Comparison of ENCODE assay signal across 7 mouse cellular contexts in genomic region chr10:19167641-19168271, GRCm38 (mm10).
A peak's percentile ranks its signal among the peaks of the same experiment; 100 is the strongest.
DNase-seq lines count a peak whose midpoint lies in the region; ATAC-seq and TF ChIP-seq lines count a peak whose summit lies in the region.

No protein-coding gene starts in this region.

- H3K9me3 ChIP-seq in CH12.LX (replicated peaks; ENCODE audit: low read length): no peaks in the 10 kb centered on the region
- H3K9me3 ChIP-seq in lung, postnatal 0 days (ENCODE audit: low read length): no peaks in the 10 kb centered on the region
- no peaks in the 10 kb centered on the region for H3K9me3 ChIP-seq in stomach, embryonic 15.5 days

- peak overlapping the region in 2 of 3 experiments; percentile 2 to 20 for H3K4me3 ChIP-seq in CH12.LX (replicated peaks in 1 of 3; ENCODE audit: low read depth in 2 of 3, low read length in 2 of 3, poor library complexity in 1 of 3)
- H3K4me3 ChIP-seq in lung, postnatal 0 days (ENCODE audit: low read depth, low read length): no peak overlapping the region
- no peak overlapping the region for H3K4me3 ChIP-seq in stomach, embryonic 15.5 days (replicated peaks)

- no peaks in the 10 kb centered on the region for H3K79me2 ChIP-seq in CH12.LX (replicated peaks; ENCODE audit: control insufficient read depth, extremely low read depth, insufficient read depth, poor library complexity, severe bottlenecking)

- dilution Hi-C loops in CH12.LX (cut with MboI; ENCODE audit: extremely low pct_ligation_motif_present, extremely low pct_unique_long_range_greater_than_20kb, low sequenced_read_pairs): no loop called here

- TF ChIP-seq EP300 in CH12.LX (IDR thresholded peaks at IDR 0.05; ENCODE audit: low read length): no peak
- TF ChIP-seq EP300 in lung, postnatal 0 days (IDR thresholded peaks at IDR 0.05): 0 out of 2 replicates have a peak, but pooled peaks have one; percentile 48

- H3K9ac ChIP-seq in CH12.LX (ENCODE audit: insufficient read depth, low read depth): no peak overlapping the region
- no peak overlapping the region for H3K9ac ChIP-seq in lung, postnatal 0 days (replicated peaks; ENCODE audit: low read depth)
- H3K9ac ChIP-seq in stomach, embryonic 15.5 days: no peak overlapping the region

- H3K27ac ChIP-seq in CH12.LX (ENCODE audit: insufficient read depth, low read depth): no peak overlapping the region
- H3K27ac ChIP-seq in lung, postnatal 0 days (ENCODE audit: low read length): peak overlapping the region; percentile 39
- H3K27ac ChIP-seq in stomach, embryonic 15.5 days: 0 out of 2 replicates have a peak overlapping the region, but pooled peaks have one; percentile 8

- TF ChIP-seq RAD21 in CH12.LX (IDR thresholded peaks at IDR 0.05; ENCODE audit: low read depth, low read length): no peak

- in situ Hi-C loops in CH12.LX (cut with MboI; ENCODE audit: low pct_ligation_motif_present, low pct_unique_long_range_greater_than_20kb, low sequenced_read_pairs): no loop called here

- TF ChIP-seq CTCF in CH12.LX (conservative IDR thresholded peaks at IDR 0.05 in 1 of 2, IDR thresholded peaks at IDR 0.05 in 1 of 2; ENCODE audit: low read depth in 2 of 2, low read length in 2 of 2): no peak
- TF ChIP-seq CTCF in lung, postnatal 0 days (IDR thresholded peaks at IDR 0.05): no peak

- no peaks in the 10 kb centered on the region for H3K36me3 ChIP-seq in CH12.LX (replicated peaks in 1 of 2; ENCODE audit: control insufficient read depth in 1 of 2, insufficient read depth in 1 of 2, low read length in 1 of 2)
- H3K36me3 ChIP-seq in lung, postnatal 0 days (ENCODE audit: insufficient read depth, low read length): no peaks in the 10 kb centered on the region
- H3K36me3 ChIP-seq in stomach, embryonic 15.5 days: no peaks in the 10 kb centered on the region

- no peaks in the 10 kb centered on the region for H3K27me3 ChIP-seq in CH12.LX (replicated peaks)
- H3K27me3 ChIP-seq in lung, postnatal 0 days (replicated peaks; ENCODE audit: insufficient read depth, low read length): no peaks in the 10 kb centered on the region
- H3K27me3 ChIP-seq in stomach, embryonic 15.5 days (replicated peaks): no peaks in the 10 kb centered on the region

- peak; percentile 35 for DNase-seq in CH12.LX (ENCODE audit: extremely low read depth)
- DNase-seq in heart, postnatal 14 days: peak; percentile 15 to 17
- DNase-seq in lung, postnatal 0 days (ENCODE audit: low spot score): peak; percentile 93
- no peak for DNase-seq in layer of hippocampus, adult 11-12 months (ENCODE audit: low spot score)
- no peak for DNase-seq in cerebellum, adult 9-10 months

- 25% methylated on average over 8 of the region's 8 CpGs for WGBS in lung, postnatal 0 days
- WGBS in stomach, embryonic 15.5 days: 30% methylated on average over 8 of the region's 8 CpGs

- peak overlapping the region; percentile 72 for H3K4me2 ChIP-seq in CH12.LX (ENCODE audit: insufficient read depth, low read depth, poor library complexity, severe bottlenecking)
- H3K4me2 ChIP-seq in lung, postnatal 0 days (replicated peaks; ENCODE audit: low read depth, low read length): 0 out of 2 replicates have a peak overlapping the region, but pooled peaks have one; percentile 5
- peak overlapping the region; percentile 13; the same call in 1 of the 2 replicates for H3K4me2 ChIP-seq in stomach, embryonic 15.5 days

- intact Hi-C loops in heart, postnatal 14 days (cut with DNase I): no loop called here

- peak; percentile 82 for ATAC-seq in common myeloid progenitor, adult 5-6 weeks (replicated peaks; ENCODE audit: low read depth, poor library complexity, severe bottlenecking)
- ATAC-seq in lung, postnatal 0 days: peak; percentile 96
- peak; percentile 63 for ATAC-seq in stomach, embryonic 15.5 days (ENCODE audit: insufficient read depth, low FRiP score, low read depth)

- TF ChIP-seq POLR2A in CH12.LX (IDR thresholded peaks at IDR 0.05; ENCODE audit: low read depth, low read length): no peak

- H3K4me1 ChIP-seq in CH12.LX (ENCODE audit: control insufficient read depth in 1 of 2, insufficient read depth in 2 of 2): peaks cover 6 to 29% of the 10 kb centered on the region in 2 experiments
- peaks cover 4% of the 10 kb centered on the region; the same call in 1 of the 2 replicates for H3K4me1 ChIP-seq in lung, postnatal 0 days (ENCODE audit: insufficient read depth, low read depth, low read length)
- no peaks in the 10 kb centered on the region for H3K4me1 ChIP-seq in stomach, embryonic 15.5 days

TF ChIP-seq in CH12.LX, 34 proteins besides CTCF, POLR2A, EP300 and RAD21:
- no peak for TF ChIP-seq SMC3 (IDR thresholded peaks at IDR 0.05; ENCODE audit: low read depth, low read length)
- no peak for TF ChIP-seq UBTF (IDR thresholded peaks at IDR 0.05; ENCODE audit: low read depth, low read length)
- TF ChIP-seq RCOR1 (conservative IDR thresholded peaks at IDR 0.05; ENCODE audit: low read depth, low read length): no peak
- TF ChIP-seq NELFE (IDR thresholded peaks at IDR 0.05; ENCODE audit: low read depth, low read length): no peak
- peak; percentile 60; the same call in 1 of the 2 replicates for TF ChIP-seq ETS1 (conservative IDR thresholded peaks at IDR 0.05; ENCODE audit: low read depth, low read length)
- TF ChIP-seq MXI1 (IDR thresholded peaks at IDR 0.05; ENCODE audit: low read depth, low read length): no peak
- no peak for TF ChIP-seq POLR2AphosphoS2 (IDR thresholded peaks at IDR 0.05; ENCODE audit: low read depth, low read length)
- TF ChIP-seq ZC3H11A (IDR thresholded peaks at IDR 0.05; ENCODE audit: low read depth, low read length): no peak
- no peak for TF ChIP-seq MEF2A (IDR thresholded peaks at IDR 0.05; ENCODE audit: borderline replicate concordance, low read depth, low read length)
- no peak for TF ChIP-seq JUND (conservative IDR thresholded peaks at IDR 0.05; ENCODE audit: low read depth, low read length)
- no peak for TF ChIP-seq USF2 (conservative IDR thresholded peaks at IDR 0.05; ENCODE audit: low read depth, low read length)
- no peak for TF ChIP-seq HCFC1 (IDR thresholded peaks at IDR 0.05; ENCODE audit: low read depth, low read length)
- TF ChIP-seq ZKSCAN1 (IDR thresholded peaks at IDR 0.05; ENCODE audit: borderline replicate concordance, low read depth, low read length): no peak
- TF ChIP-seq NRF1 (IDR thresholded peaks at IDR 0.05; ENCODE audit: low read depth, low read length): no peak
- no peak for TF ChIP-seq E2F4 (IDR thresholded peaks at IDR 0.05; ENCODE audit: insufficient replicate concordance, low read depth, low read length)
- TF ChIP-seq JUN (IDR thresholded peaks at IDR 0.05; ENCODE audit: insufficient read depth, low read depth, low read length): no peak
- TF ChIP-seq SIN3A (IDR thresholded peaks at IDR 0.05; ENCODE audit: low read length): peak; percentile 24; the same call in 1 of the 2 replicates
- TF ChIP-seq PAX5 (IDR thresholded peaks at IDR 0.05; ENCODE audit: low read length): no peak
- no peak for TF ChIP-seq ZNF384 (IDR thresholded peaks at IDR 0.05; ENCODE audit: low read depth, low read length)
- TF ChIP-seq CHD1 (IDR thresholded peaks at IDR 0.05; ENCODE audit: low read depth, low read length): no peak
- TF ChIP-seq MYC (IDR thresholded peaks at IDR 0.05; ENCODE audit: low read depth, low read length): no peak
- no peak for TF ChIP-seq CHD2 (IDR thresholded peaks at IDR 0.05; ENCODE audit: low read length)
- TF ChIP-seq IRF4 (IDR thresholded peaks at IDR 0.05; ENCODE audit: low read depth, low read length): peak; percentile 63; the same call in 1 of the 2 replicates
- peak; percentile 21; the same call in 1 of the 2 replicates for TF ChIP-seq BHLHE40 (IDR thresholded peaks at IDR 0.05; ENCODE audit: low read depth, low read length)
- no peak for TF ChIP-seq TBP (conservative IDR thresholded peaks at IDR 0.05; ENCODE audit: low read depth, low read length)
- no peak for TF ChIP-seq KAT2A (IDR thresholded peaks at IDR 0.05; ENCODE audit: insufficient replicate concordance, low read length)
- no peak for TF ChIP-seq ELF1 (IDR thresholded peaks at IDR 0.05; ENCODE audit: low read depth, low read length)
- TF ChIP-seq MAZ (IDR thresholded peaks at IDR 0.05; ENCODE audit: low read depth, low read length): no peak
- TF ChIP-seq GABPA (IDR thresholded peaks at IDR 0.05; ENCODE audit: insufficient replicate concordance, low read depth, low read length): no peak
- peak; percentile 30; the same call in 1 of the 2 replicates for TF ChIP-seq TCF12 (IDR thresholded peaks at IDR 0.05; ENCODE audit: low read depth, low read length)
- TF ChIP-seq ZMIZ1 (IDR thresholded peaks at IDR 0.05; ENCODE audit: low read depth, low read length): no peak
- no peak for TF ChIP-seq MAFK (IDR thresholded peaks at IDR 0.05; ENCODE audit: insufficient replicate concordance, low read length)
- TF ChIP-seq MAX (IDR thresholded peaks at IDR 0.05; ENCODE audit: low read length): no peak
- no peak for TF ChIP-seq USF1 (IDR thresholded peaks at IDR 0.05; ENCODE audit: low read depth, low read length)

Comparison
In these comparisons a context has a peak if more than half of its experiments do, and no peak if none do; other contexts are left out.
1. DNase-seq: peak in CH12.LX (single experiment), heart, postnatal 14 days (2 of 2) and lung, postnatal 0 days (single experiment); none in layer of hippocampus, adult 11-12 months (single experiment) and cerebellum, adult 9-10 months (single experiment).
2. H3K4me2 ChIP-seq: peak in every context shown above with its lines; median percentile 72 in CH12.LX; 13 in stomach, embryonic 15.5 days; 5 in lung, postnatal 0 days.
3. H3K4me3 ChIP-seq: peak in CH12.LX (2 of 3); none in lung, postnatal 0 days (single experiment) and stomach, embryonic 15.5 days (single experiment).
4. Peak in every context shown above with its lines, with median percentiles within 50 percentile points of each other: ATAC-seq.